Mouse (Mus musculus) NIH3T3 (cell line): ENCODE data around the gene Vmn1r107.
"Not testable (repeated sequence)": the region's sequence is repeated elsewhere in the genome, so short reads cannot be mapped to it uniquely, and the experiment has no call there.

Experiments used
- DNase-seq: peaks from one replicate; pipeline ENCODE4 v3.0.0-alpha.2; 2012; ENCODE audit warnings: low read depth

Gene Vmn1r107

GRCm38 (mm10) chr7:20668618-20669017 is at the start of gene Vmn1r107:
Gene Vmn1r107 (plus strand): TSS chr7:20668918.
- DNase-seq, result not testable (repeated sequence)

DNA sequence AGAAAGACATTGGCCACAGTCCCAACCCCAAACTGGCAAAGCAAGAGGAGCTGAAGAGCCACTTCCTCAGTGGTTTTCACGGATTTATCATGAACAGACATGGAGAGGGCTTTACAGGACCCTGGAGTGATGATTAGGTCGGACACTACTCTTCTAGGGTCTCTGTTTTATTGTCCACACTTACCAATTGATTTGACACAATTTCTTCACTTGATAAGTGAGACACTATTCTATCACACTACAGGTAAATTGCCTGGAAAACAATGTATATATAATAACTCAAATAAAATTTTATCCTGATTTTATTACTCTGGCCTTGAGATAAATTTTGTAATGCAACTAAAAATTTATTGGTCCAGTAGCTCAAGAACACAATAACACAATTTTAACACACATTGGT is 34.4 kb downstream of the Vmn1r107 start, which contains the start of gene Vmn1r111:
Vmn1r111 (minus strand) TSS at position 101 of the 400 bp plus-strand sequence.
- not testable (repeated sequence) for DNase-seq
